Mouse (Mus musculus) frontal cortex, postnatal 10 days (tissue): ENCODE measurements around the gene Slc25a21.

Source experiments
- DNase-seq, 2 experiments: peaks; one replicate each; pipeline ENCODE4 v3.0.0; 2022; ENCODE audit warnings: low spot score in 2 of 2, mixed read lengths in 1 of 2

The Slc25a21 gene

GRCm38 (mm10) chr12:56773941-56774340, 423.3 kb downstream of the Slc25a21 start:
- DNase-seq, result no peak

- DNase-seq, result no peak
Observed at GRCm38 (mm10) chr12:56769421-56769820, 427.9 kb downstream of the Slc25a21 start.

- DNase-seq, result no peak
Observed at GRCm38 (mm10) chr12:56767474-56767873, 429.8 kb downstream of the Slc25a21 start.

GRCm38 (mm10) chr12:56737104-56737503, 460.2 kb downstream of the Slc25a21 start:
- DNase-seq, result no peak

- no peak for DNase-seq
Observed at GRCm38 (mm10) chr12:56727631-56728030, 469.6 kb downstream of the Slc25a21 start.

- DNase-seq, result no peak
Observed at GRCm38 (mm10) chr12:56718707-56719051, 478.6 kb downstream of the Slc25a21 start.

GRCm38 (mm10) chr12:56717971-56718706, 479.1 kb downstream of the Slc25a21 start:
- no peak for DNase-seq

- DNase-seq, result no peak
Observed at GRCm38 (mm10) chr12:56701004-56701403, 496.3 kb downstream of the Slc25a21 start.

GRCm38 (mm10) chr12:56699915-56700900, 497.1 kb downstream of the Slc25a21 start:
- no peak for DNase-seq

GRCm38 (mm10) chr12:56699351-56699750, 497.9 kb downstream of the Slc25a21 start:
- no peak for DNase-seq

GRCm38 (mm10) chr12:56698191-56698980, 498.9 kb downstream of the Slc25a21 start:
- no peak for DNase-seq

- DNase-seq, result no peak
Observed at GRCm38 (mm10) chr12:56697785-56698184, 499.5 kb downstream of the Slc25a21 start.

GRCm38 (mm10) chr12:56697011-56697740, 500.1 kb downstream of the Slc25a21 start:
- no peak for DNase-seq

GRCm38 (mm10) chr12:56696174-56697010, 500.9 kb downstream of the Slc25a21 start:
- DNase-seq, result no peak

GRCm38 (mm10) chr12:56695358-56696173, 501.7 kb downstream of the Slc25a21 start:
- DNase-seq, result no peak

GRCm38 (mm10) chr12:56694936-56695335, 502.3 kb downstream of the Slc25a21 start:
- no peak for DNase-seq

GRCm38 (mm10) chr12:56694361-56694760, 502.9 kb downstream of the Slc25a21 start:
- DNase-seq, result no peak

GRCm38 (mm10) chr12:56693411-56694098, 503.7 kb downstream of the Slc25a21 start:
- DNase-seq, result no peak

- DNase-seq, result no peak
Observed at GRCm38 (mm10) chr12:56692536-56692935, 504.7 kb downstream of the Slc25a21 start.
